Mouse (Mus musculus) cerebellum, postnatal 4 days (tissue): ENCODE results near the gene Gpr161.
"Not testable (repeated sequence)": the region's sequence is repeated elsewhere in the genome, so short reads cannot be mapped to it uniquely, and the experiment has no call there.

ENCODE experiments used
- DNase-seq, 2 experiments: peaks; one replicate each; pipeline ENCODE4 v3.0.0; 2022; ENCODE audit warnings: low spot score in 2 of 2, mixed read lengths in 1 of 2

Gene Gpr161

DNA sequence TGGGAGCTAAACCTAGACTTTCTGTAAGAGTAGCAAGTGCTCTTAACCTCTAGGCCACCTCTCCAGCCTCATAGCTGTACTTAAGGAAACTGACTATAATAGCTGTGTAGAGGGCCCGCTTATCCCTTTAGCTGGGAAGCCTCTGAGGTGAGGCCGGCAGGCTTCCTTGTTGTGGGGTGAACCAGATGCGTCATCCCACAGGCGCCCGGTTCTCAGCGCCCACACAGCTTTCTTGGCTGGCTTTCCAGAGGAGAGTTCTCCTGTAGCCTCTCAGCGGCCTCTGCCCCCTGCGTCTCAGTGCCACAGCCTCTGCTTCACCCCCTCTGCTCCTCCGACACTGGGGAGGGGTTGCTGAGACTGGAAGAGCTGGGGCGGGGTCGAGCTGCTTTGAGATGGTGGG, 20.8 kb downstream of the Gpr161 start:
- no peak for DNase-seq

DNA sequence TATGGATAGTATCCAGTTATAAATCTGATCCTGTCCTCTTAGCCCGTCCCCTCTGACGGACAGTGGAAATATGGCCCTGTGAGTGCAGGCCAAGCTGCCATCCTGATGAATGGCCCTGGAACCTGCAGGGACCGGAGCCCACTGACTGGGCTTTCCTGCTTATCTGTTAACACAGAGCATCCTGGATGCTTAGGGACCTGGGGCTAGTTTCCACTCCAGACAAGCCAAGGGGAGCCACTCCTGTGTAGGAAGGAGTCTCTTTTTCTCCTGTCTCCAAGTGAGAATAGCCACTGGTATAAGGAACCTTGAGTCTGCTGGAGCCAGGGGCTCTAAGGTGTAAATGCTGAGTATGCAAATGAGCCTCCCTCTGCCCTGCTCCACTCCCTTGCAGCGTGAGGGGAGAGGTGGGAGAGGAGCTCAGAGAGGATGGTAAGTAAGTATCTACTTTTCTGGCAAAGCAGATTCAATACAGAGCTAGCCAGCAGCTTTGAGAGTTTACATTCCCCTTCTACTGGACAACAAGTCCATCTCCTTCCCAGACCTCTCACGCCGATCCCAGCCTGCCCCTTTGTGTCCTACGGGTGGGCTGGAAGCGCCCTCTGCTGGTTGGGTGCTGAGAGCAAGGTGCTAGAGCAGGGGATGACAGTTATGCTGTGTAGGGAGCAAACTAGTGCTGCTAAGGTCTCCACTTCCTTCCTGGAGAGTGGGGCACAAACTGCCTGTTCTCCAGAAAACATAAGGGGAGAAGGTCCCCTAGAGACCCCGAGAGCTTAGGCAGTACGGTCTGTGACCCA, 24.7 kb downstream of the Gpr161 start:
- DNase-seq, result peak; percentile 55 to 69

DNA sequence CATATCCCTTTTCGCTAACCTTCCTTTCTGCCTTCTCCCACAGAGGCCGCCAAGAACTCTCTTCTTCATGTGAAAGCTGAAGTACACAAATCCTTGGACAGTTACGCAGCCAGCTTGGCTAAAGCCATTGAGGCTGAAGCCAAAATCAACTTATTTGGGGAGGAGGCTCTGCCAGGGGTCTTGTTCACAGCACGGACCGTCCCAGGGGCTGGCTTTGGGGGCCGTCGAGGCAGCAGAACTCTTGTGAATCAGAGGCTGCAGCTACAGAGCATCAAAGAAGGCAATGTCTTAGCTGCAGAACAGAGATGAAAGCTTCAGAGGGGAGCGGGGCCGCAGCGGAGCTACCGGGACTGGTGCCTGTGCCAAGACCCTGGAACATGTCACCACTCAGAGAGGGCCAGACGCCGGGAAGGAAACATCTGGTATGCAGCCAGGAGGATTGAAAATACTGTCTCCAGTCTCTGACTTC, 25.8 kb downstream of the Gpr161 start:
- no peak for DNase-seq

DNA sequence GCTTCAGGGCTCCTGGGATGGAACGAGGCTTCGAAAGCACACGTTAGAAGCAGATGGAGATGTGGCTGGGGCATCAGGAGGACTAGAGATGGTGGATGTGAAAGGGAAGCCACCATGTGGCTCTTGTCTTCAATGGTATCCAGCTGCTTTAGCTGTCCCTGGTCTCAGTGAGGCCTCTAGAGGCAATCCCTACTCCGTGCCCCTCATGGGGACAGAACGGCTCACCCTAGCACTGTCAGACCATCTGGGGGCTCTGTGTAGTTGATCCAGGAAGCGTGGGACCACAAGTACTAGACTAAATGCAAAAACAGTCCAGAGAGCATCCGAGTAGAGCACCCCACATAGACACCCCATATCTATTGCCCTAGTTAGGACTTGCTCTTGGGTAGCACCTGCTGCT, 26.3 kb downstream of the Gpr161 start:
- DNase-seq, result no peak

DNA sequence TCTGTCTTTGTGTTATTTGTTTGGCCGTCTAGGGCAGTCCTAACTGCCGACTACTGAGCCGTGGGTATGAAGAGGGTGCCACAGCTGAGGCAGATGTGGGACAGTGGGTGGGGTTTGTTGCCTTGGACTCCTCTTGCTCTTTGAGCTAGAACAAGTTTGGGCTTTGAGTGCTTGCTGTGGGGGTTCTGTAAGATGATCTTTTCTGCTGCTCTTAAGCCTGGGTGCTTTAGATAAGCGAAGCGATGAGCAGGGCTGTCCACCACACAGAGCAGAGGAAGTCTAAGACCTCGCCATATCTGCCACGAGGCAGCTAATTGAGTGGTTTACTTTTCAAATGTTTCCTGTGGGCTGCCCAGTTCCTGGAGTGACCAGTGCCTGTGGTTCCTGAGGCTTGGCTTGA, 27.3 kb downstream of the Gpr161 start:
- DNase-seq, result no peak

DNA sequence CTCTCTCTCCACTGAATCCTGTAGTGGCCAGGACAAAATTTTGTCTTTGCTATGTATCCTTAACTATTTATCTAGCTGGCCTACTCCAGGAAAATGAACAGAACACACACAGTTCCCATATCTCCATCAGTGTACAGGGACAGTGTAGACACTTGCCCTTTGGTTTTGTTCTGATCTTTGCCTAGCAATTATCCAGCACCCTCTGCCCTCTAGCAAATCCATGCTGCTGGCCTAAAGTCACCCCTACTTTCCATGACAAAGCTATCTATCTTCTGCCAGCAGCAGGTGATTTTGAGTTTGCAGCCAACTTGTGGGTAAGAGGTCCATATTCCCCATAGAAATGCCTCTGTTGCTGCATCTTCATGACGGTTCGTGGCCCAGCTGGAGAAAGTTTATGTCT, 31.8 kb downstream of the Gpr161 start:
- DNase-seq, result no peak

DNA sequence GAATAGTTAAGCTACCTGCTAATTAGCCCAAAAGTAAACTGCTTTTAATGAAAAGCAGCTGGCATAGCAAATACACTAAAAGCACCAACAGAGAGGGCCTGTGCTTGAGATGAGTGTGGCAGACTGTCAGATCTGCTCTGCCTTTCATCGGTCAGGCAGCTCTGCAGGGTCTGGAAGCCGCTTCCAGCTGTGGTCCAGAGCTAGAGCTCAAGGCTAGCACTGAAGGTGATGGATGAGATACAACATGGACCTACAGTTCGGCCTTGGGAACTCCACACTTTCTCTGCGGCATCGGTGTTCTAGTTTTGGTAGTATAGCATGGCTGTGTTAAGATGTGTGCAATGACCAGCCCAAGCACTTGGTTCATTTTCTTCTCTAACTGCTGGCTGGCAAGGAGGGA, 32.2 kb downstream of the Gpr161 start:
- DNase-seq, result no peak

DNA sequence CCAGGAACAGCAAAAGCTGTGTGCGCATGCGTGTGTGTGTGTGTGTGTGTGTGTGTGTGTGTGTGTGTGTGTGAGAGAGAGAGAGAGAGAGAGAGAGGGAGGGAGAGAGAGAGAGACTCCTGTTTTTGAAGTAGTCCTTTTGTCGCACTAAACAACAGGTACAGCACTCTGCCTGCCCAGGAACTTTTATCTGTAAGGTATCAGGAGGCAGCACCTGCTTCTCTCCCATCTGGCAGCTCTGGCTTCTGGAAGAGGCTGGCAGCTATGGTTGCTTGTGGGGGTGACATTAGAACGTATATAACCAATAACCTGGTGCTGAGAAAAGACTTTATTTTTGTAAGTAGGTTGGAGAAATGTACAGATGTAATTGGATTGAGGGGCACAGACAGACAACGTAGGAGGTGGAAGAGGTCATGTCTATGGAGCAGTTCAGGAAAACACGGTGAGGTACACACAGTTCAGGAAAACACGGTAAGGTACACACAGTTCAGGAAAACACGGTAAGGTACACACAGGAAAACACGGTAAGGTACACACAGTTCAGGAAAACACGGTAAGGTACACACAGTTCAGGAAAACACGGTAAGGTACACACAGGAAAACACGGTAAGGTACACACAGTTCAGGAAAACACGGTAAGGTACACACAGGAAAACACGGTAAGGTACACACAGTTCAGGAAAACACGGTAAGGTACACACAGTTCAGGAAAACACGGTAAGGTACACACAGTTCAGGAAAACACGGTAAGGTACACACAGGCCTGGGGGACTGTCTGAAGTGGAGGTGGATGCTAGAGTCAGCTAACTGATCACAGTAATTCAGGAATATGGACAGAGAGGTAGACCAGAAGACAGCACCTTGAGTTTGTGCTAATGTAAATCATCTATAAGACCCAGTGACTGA, 33.0 kb downstream of the Gpr161 start:
- DNase-seq, result not testable (repeated sequence)

DNA sequence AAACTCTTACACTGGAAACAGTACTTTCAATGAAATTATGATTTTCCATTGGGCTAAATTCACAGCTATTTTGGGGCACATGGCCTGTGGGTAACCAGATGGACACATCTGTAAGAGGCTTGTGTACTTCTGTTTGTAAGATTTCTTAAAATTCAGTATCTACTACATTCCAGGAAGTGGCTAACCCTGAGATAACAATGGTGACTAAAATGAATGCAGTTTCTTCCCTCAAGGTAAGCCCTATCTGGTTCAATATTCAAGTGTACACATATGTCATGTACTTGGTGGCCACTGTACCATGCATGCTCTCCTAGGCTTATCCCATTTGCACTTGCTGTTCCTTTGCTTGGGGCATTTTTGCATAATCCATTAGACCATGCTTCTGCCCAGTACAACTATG, 35.3 kb downstream of the Gpr161 start:
- DNase-seq, result no peak

DNA sequence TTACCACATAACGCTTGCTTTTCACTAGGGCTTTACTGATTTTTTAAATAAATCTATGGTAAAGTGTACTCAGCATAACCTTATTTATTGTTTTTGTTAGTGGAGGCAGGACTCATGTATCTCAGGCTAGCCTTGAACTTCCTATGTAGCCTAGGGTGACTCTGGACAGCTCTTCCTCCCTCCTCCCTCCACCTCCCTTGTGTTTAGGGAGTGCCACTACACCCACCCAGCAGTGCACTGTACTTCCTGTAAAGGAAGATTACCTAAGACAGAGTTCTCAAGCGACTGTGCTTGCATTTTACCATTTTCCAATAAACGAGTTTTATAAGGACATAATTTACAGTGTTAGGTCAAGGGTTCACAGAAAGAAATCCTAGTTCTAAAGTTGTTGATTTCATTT, 37.2 kb downstream of the Gpr161 start:
- no peak for DNase-seq

DNA sequence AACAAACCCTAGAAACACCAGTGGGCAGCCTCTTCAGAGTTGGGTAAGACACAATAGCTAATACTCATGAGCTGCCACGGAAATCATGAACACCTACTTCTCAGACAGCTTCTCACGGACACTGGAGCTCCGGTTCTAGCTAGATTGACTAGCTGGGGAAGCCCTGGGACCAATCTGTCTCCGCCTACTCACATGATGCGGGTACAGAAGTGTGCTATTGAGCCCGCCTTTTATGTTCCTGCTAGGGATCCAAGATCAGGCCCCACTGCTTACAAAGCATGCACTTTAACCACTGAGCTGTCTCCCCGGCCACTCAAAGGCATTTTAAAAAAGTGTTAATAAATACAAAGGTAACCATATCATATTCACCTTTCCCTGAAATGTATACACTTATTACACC, 46.5 kb downstream of the Gpr161 start:
- DNase-seq, result no peak

DNA sequence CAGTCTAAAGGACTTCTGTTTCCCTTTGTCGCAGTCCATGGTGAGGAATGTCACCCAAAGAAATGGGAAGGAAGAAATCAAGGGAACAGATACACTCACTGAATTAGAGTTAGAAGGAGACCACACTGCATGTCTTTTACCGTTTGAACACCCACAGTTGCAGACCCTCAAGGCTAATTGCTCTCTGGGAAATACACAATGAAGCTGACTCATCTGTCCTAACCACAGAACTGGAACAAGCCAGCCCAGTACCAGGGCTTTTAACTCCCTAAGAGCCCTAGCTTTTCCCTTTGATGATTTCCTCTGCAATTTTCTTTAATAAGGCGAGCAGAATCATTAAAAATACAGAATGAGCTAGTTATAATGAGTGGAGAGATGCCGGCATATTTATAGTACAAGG, 48.9 kb downstream of the Gpr161 start:
- DNase-seq, result no peak

DNA sequence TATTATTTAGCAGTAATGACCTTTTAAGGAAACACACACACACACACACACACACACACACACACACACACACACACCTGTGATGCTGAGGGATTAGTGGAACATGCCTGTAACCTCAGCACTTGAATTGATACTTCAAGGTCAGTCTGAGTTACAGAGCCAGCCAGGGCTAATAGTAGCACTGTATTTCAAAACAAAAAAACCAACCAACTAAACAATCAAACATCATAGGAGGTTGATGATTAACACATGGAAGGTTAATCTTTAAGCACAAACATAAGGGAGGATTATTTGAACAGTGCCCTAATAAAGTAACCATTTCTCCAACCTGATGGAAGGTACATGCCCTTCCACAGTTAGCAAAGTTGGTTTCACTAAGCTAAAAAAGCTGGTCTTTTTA, 53.0 kb downstream of the Gpr161 start:
- no peak for DNase-seq

DNA sequence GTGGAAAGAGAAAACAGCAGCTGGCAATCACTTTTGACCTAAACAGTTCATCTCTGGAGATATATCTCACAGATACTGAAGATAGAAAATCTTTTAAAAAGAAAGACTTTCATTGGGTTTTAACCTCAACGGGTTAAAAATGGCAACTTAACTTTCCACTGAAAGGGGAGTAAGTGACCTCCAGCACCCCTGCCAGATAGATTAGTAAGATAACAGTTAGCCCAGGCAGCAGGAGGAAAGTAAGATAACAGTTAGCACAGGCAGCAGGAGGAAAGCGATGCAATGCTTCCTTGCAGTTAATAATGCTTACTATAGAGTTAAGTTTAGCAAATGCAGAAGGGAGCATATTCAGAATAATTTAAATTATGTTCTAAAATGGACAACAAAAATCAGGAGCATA, 60.8 kb downstream of the Gpr161 start:
- no peak for DNase-seq

DNA sequence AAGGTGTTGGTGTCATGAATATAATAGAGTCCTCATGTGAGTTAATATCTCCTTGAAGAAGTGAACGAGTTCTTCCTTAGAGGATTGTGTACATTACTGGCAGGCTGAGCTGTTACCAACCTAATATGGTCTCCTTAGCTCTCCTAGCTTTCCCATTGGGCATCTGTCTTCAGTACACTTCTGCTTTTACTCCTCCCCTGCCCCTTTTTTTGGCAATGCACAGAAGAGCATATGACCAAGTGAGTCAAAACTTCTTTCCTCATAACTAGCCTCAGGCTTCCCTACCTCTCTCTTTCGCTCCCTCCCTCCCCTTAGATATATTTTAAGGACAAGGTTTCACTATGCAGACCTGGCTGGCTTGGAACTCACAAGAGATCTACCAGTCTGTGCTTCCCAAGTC, 67.7 kb downstream of the Gpr161 start:
- no peak for DNase-seq

DNA sequence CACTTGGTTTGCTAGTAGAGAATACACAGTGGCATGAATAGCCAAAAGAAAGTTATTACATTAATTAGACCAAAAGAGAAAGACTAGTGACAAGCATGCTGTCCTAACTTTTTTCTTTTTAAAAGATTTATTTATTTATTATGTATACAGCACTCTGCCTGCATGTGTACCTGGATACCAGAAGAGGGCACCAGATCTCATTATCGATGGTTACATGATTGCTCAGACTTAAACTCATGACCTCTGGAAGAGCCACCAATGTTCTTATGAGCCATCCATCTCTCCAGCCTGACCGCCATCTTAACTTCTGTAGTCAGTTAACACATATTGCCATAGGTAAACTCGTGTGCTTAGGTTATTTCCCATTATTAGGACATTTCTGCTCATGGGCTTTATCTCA, 69.5 kb downstream of the Gpr161 start:
- no peak for DNase-seq

DNA sequence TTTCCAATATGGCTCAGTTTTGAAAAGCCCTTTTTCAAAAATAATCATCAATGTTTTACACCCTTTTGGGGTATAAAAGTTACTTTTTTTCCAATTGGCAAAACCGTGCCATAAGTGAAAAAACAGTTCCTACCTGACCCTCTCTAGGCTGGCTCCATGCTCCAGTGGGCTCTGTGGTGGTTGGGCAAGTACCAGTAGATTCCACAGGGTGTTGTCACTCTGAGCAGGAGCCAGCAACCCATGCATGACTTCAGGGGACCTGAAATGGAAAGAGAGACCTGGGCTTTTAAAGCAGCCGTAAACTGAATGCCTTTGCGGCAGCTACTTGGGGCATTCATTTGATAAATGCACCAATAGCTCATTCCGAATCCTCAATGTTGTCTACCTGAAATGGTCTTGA, 75.4 kb downstream of the Gpr161 start:
- no peak for DNase-seq

DNA sequence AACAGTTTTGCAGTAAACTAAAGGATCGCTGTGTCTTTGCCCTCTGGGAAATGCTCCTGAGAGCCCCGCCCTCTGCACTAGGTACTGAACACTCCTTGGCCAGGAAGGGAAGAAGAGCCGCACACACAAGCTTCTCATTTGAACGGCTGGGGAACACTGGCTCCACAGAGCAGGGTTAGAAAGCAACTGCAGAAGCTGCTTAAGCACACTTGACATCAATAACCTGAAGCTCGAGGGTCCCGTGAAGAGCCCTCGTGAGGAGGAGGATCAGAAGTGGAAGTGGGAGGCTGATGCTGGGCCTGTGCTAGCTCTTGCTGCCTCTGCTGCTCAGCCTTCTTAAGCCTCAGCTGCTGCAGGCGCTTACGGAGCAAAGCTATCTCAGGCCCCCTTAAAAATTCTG, 78.2 kb downstream of the Gpr161 start:
- no peak for DNase-seq
